Mouse (Mus musculus) liver, embryonic 12.5 days (tissue): ENCODE measurements around the gene Als2cr12. TPM values are rescaled to one million over a fixed set of nuclear protein-coding genes. Genes with fewer than 3 reads are reported as not detected.
"Not testable (repeated sequence)": the region's sequence is repeated elsewhere in the genome, so short reads cannot be mapped to it uniquely, and the experiment has no call there.

Experiments
- ATAC-seq: fragments of 200-750 bp; cut with Nextera tagmentation; 2 replicates; pipeline ENCODE4 v1.8.0; 2017; ENCODE audit warnings: moderate number of reproducible peaks, mild to moderate bottlenecking, moderate library complexity
- H3K27ac ChIP-seq: fragments of 300-500 bp; sonication (generic); 2 replicates; pipeline ENCODE4 v1.5.1; 2016; ENCODE audit warnings: mild to moderate bottlenecking
- H3K27me3 ChIP-seq: fragments of 300-500 bp; sonication (generic); replicated peaks from 2 replicates; pipeline ENCODE4 v1.6.1; 2016; ENCODE audit warnings: mild to moderate bottlenecking, moderate library complexity
- H3K36me3 ChIP-seq: fragments of 300-500 bp; sonication (generic); 2 replicates; pipeline ENCODE4 v1.6.1; 2016; ENCODE audit warnings: mild to moderate bottlenecking, moderate library complexity
- H3K4me1 ChIP-seq: fragments of 300-500 bp; sonication (generic); 2 replicates; pipeline ENCODE4 v1.6.1; 2016
- H3K4me2 ChIP-seq: fragments of 300-500 bp; sonication (generic); 2 replicates; pipeline ENCODE4 v1.6.1; 2016; ENCODE audit warnings: mild to moderate bottlenecking, moderate library complexity
- H3K4me3 ChIP-seq: fragments of 300-500 bp; sonication (generic); 2 replicates; pipeline ENCODE4 v1.5.1; 2016; ENCODE audit warnings: mild to moderate bottlenecking, moderate library complexity
- H3K9ac ChIP-seq: fragments of 300-500 bp; sonication (generic); 2 replicates; pipeline ENCODE4 v1.6.1; 2016; ENCODE audit warnings: mild to moderate bottlenecking, moderate library complexity
- H3K9me3 ChIP-seq: fragments of 300-500 bp; sonication (generic); replicated peaks from 2 replicates; pipeline ENCODE4 v1.6.1; 2016; ENCODE audit warnings: mild to moderate bottlenecking, moderate library complexity
- WGBS: fragments of 180-500 bp; shearing (Covaris S2); methylation state at CpG from one replicate; pipeline ENCODE4 v1.1.7; 2016; ENCODE audit not compliant: insufficient replicate concordance; 5-methylcytosine and 5-hydroxymethylcytosine counted together
- polyA plus RNA-seq: library from polyadenylated mRNA; unstranded; fragments of >200 nt; fragmentation: Nextera tagmentation; extraction: Ambion mirVana; gene quantifications from 2 replicates; pipeline ENCODE4 v1.2.1, GENCODE M21; 2016

The Als2cr12 gene
- polyA plus RNA-seq, 1 experiment from 2014 or later, result not detected

- no peaks in the 10 kb centered on the region for H3K27me3 ChIP-seq
- no peak overlapping the region for H3K4me3 ChIP-seq
- no peaks in the 10 kb centered on the region for H3K36me3 ChIP-seq
- no peak for ATAC-seq
- H3K9ac ChIP-seq, result no peak overlapping the region
- no peak overlapping the region for H3K27ac ChIP-seq
- no peaks in the 10 kb centered on the region for H3K9me3 ChIP-seq
- H3K4me1 ChIP-seq, result no peaks in the 10 kb centered on the region
- H3K4me2 ChIP-seq, result no peak overlapping the region
- 26% methylated on average over 6 of the region's 6 CpGs for WGBS
Observed at GRCm38 (mm10) chr1:58617978-58618668, 77.7 kb downstream of the Als2cr12 start.

GRCm38 (mm10) chr1:58617076-58617475 is 78.7 kb downstream of the Als2cr12 start:
- Histone ChIP-seq H3K9me3 (no peaks in the 10 kb centered on the region), H3K4me1 (no peaks in the 10 kb centered on the region), H3K27ac (no peak overlapping the region), H3K36me3 (no peaks in the 10 kb centered on the region), H3K9ac (no peak overlapping the region), H3K27me3 (no peaks in the 10 kb centered on the region), H3K4me2 (no peak overlapping the region), H3K4me3 (no peak overlapping the region)
- ATAC-seq, result no peak
- WGBS, result 68% methylated on average over 5 of the region's 5 CpGs

GRCm38 (mm10) chr1:58616176-58616575 is 79.6 kb downstream of the Als2cr12 start:
- no peaks in the 10 kb centered on the region for H3K27me3 ChIP-seq
- H3K4me2 ChIP-seq, result no peak overlapping the region
- H3K4me3 ChIP-seq, result no peak overlapping the region
- H3K9ac ChIP-seq, result no peak overlapping the region
- H3K4me1 ChIP-seq, result no peaks in the 10 kb centered on the region
- WGBS, result 43% methylated on average over 3 of the region's 3 CpGs
- H3K27ac ChIP-seq, result no peak overlapping the region
- H3K36me3 ChIP-seq, result no peaks in the 10 kb centered on the region
- ATAC-seq, result no peak
- H3K9me3 ChIP-seq, result no peaks in the 10 kb centered on the region

- ATAC-seq, result no peak
- WGBS, result 61% methylated on average over 4 of the region's 4 CpGs
- Histone ChIP-seq H3K27me3 (no peaks in the 10 kb centered on the region), H3K4me3 (no peak overlapping the region), H3K4me2 (no peak overlapping the region), H3K9ac (no peak overlapping the region), H3K27ac (no peak overlapping the region), H3K9me3 (no peaks in the 10 kb centered on the region), H3K4me1 (no peaks in the 10 kb centered on the region), H3K36me3 (no peaks in the 10 kb centered on the region)
Observed at GRCm38 (mm10) chr1:58615146-58615545, 80.6 kb downstream of the Als2cr12 start.

GRCm38 (mm10) chr1:58614424-58614823 is 81.4 kb downstream of the Als2cr12 start:
- Histone ChIP-seq H3K9ac (no peak overlapping the region), H3K4me1 (no peaks in the 10 kb centered on the region), H3K4me3 (no peak overlapping the region), H3K27me3 (no peaks in the 10 kb centered on the region), H3K36me3 (no peaks in the 10 kb centered on the region), H3K9me3 (no peaks in the 10 kb centered on the region), H3K27ac (no peak overlapping the region), H3K4me2 (no peak overlapping the region)
- 54% methylated on average over 3 of the region's 3 CpGs for WGBS
- no peak for ATAC-seq

GRCm38 (mm10) chr1:58613786-58614185 is 82.0 kb downstream of the Als2cr12 start:
- Histone ChIP-seq H3K9ac (no peak overlapping the region), H3K27ac (no peak overlapping the region), H3K9me3 (no peaks in the 10 kb centered on the region), H3K4me2 (no peak overlapping the region), H3K27me3 (no peaks in the 10 kb centered on the region), H3K4me1 (no peaks in the 10 kb centered on the region), H3K4me3 (no peak overlapping the region), H3K36me3 (no peaks in the 10 kb centered on the region)
- no peak for ATAC-seq
- WGBS, result 64% methylated on average over 6 of the region's 6 CpGs

- WGBS, result 29% methylated on average over 1 of the region's 1 CpGs
- Histone ChIP-seq H3K4me3 (no peak overlapping the region), H3K27me3 (no peaks in the 10 kb centered on the region), H3K9ac (no peak overlapping the region), H3K27ac (no peak overlapping the region), H3K4me2 (no peak overlapping the region), H3K4me1 (no peaks in the 10 kb centered on the region), H3K9me3 (no peaks in the 10 kb centered on the region), H3K36me3 (no peaks in the 10 kb centered on the region)
- no peak for ATAC-seq
Observed at GRCm38 (mm10) chr1:58610611-58611010, 85.2 kb downstream of the Als2cr12 start.

GRCm38 (mm10) chr1:58610166-58610565 is 85.6 kb downstream of the Als2cr12 start:
- no peak overlapping the region for H3K27ac ChIP-seq
- no peak for ATAC-seq
- no peaks in the 10 kb centered on the region for H3K36me3 ChIP-seq
- no peak overlapping the region for H3K9ac ChIP-seq
- no peaks in the 10 kb centered on the region for H3K27me3 ChIP-seq
- 80% methylated on average over 1 of the region's 1 CpGs for WGBS
- H3K4me1 ChIP-seq, result no peaks in the 10 kb centered on the region
- no peak overlapping the region for H3K4me2 ChIP-seq
- H3K4me3 ChIP-seq, result no peak overlapping the region
- no peaks in the 10 kb centered on the region for H3K9me3 ChIP-seq

GRCm38 (mm10) chr1:58609591-58609990 is 86.2 kb downstream of the Als2cr12 start:
- not testable (repeated sequence) for H3K9me3 ChIP-seq, ATAC-seq, H3K27ac ChIP-seq, H3K4me3 ChIP-seq, H3K36me3 ChIP-seq, H3K9ac ChIP-seq, H3K4me2 ChIP-seq, H3K4me1 ChIP-seq, H3K27me3 ChIP-seq
- 83% methylated on average over 5 of the region's 5 CpGs for WGBS

- no peak overlapping the region for H3K9ac ChIP-seq
- H3K27ac ChIP-seq, result no peak overlapping the region
- 33% methylated on average over 4 of the region's 4 CpGs for WGBS
- no peaks in the 10 kb centered on the region for H3K36me3 ChIP-seq
- no peak overlapping the region for H3K4me2 ChIP-seq
- no peaks in the 10 kb centered on the region for H3K27me3 ChIP-seq
- no peak for ATAC-seq
- no peaks in the 10 kb centered on the region for H3K4me1 ChIP-seq
- no peak overlapping the region for H3K4me3 ChIP-seq
- H3K9me3 ChIP-seq, result no peaks in the 10 kb centered on the region
Observed at GRCm38 (mm10) chr1:58603738-58604137, 92.1 kb downstream of the Als2cr12 start.

- Histone ChIP-seq H3K9me3 (no peaks in the 10 kb centered on the region), H3K4me2 (no peak overlapping the region), H3K9ac (no peak overlapping the region), H3K4me1 (no peaks in the 10 kb centered on the region), H3K27ac (no peak overlapping the region), H3K36me3 (no peaks in the 10 kb centered on the region), H3K27me3 (no peaks in the 10 kb centered on the region), H3K4me3 (no peak overlapping the region)
- WGBS, result 61% methylated on average over 4 of the region's 4 CpGs
- no peak for ATAC-seq
Observed at GRCm38 (mm10) chr1:58602681-58603080, 93.1 kb downstream of the Als2cr12 start.
